ENCODE assay signal across 25 mouse cellular contexts in the genomic region with DNA sequence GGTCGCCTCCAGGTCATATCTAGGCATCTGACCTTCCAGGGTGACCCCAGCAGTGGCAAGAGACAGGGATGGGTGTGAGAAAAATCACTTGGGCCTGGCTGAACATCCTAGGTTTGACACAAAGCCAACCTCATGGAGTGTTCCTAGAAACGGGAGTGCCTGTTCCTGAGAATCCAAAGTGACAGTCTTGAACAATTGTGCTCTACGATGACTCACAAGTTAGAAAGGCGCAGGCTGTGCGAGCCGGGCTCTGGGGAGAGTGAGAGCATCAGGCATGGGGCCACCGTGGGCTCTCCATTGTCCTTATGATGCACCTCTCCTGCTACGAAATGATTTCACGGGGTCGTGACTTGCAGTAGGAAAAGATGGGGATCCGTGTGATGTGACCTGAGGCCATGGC. TPM values are rescaled to one million over a fixed set of nuclear protein-coding genes. Genes with fewer than 3 reads are reported as not detected.
DNase-seq lines count a peak whose midpoint lies in the region; ATAC-seq and TF ChIP-seq lines count a peak whose summit lies in the region.
"Had no signal": no experiment of that assay in that cellular context is flagged by ENCODE, and none has a peak within 500 bp of the region (broad histone marks: within the 10 kb centered on the region; RNA-seq: fewer than 3 reads in every experiment).

No protein-coding gene starts in this region.

- intact Hi-C loops in gastrocnemius, postnatal 14 days (cut with DNase I; ENCODE audit: low total_unique reads): no loop called here

- H3K4me1 ChIP-seq in stomach, postnatal 0 days (replicated peaks; ENCODE audit: control insufficient read depth, insufficient read depth): no peaks in the 10 kb centered on the region
- H3K4me1 ChIP-seq: hindbrain, embryonic 13.5 days; megakaryocyte, embryonic 14.5 days; neural tube, embryonic 15.5 days had no signal

- no peak overlapping the region for H3K4me2 ChIP-seq in stomach, postnatal 0 days (replicated peaks; ENCODE audit: low read depth)
- H3K4me2 ChIP-seq: heart, embryonic 15.5 days; hindbrain, embryonic 13.5 days; liver, embryonic 11.5 days; neural tube, embryonic 15.5 days had no signal

- TF ChIP-seq CTCF in stomach, postnatal 0 days (IDR thresholded peaks at IDR 0.05; ENCODE audit: low read depth): no peak

- H3K9me3 ChIP-seq in stomach, postnatal 0 days (ENCODE audit: control insufficient read depth, low read length): no peaks in the 10 kb centered on the region
- H3K9me3 ChIP-seq: heart, embryonic 15.5 days; hindbrain, embryonic 13.5 days; megakaryocyte, embryonic 14.5 days; neural tube, embryonic 15.5 days had no signal

- no peak for TF ChIP-seq EP300 in stomach, postnatal 0 days (optimal IDR thresholded peaks at IDR 0.05)

- ATAC-seq in stomach, postnatal 0 days (ENCODE audit: low FRiP score, low TSS enrichment): peak; percentile 77
- ATAC-seq in monocyte, adult 5-6 weeks (replicated peaks; ENCODE audit: insufficient number of reproducible peaks, low FRiP score, low TSS enrichment, poor library complexity, severe bottlenecking): no peak
- ATAC-seq: CD4-positive, CD25-positive, alpha-beta regulatory T cell, adult 4 months; forebrain, embryonic 16.5 days had no signal

- H3K9ac ChIP-seq in stomach, postnatal 0 days (ENCODE audit: low read length): no peak overlapping the region
- H3K9ac ChIP-seq: heart, embryonic 15.5 days; hindbrain, embryonic 13.5 days; neural tube, embryonic 15.5 days had no signal

- H3K27ac ChIP-seq in stomach, postnatal 0 days (replicated peaks): no peak overlapping the region
- H3K27ac ChIP-seq: heart, embryonic 15.5 days; hindbrain, embryonic 13.5 days; left cerebral cortex, adult 2 months; neural tube, embryonic 15.5 days had no signal

- DNase-seq in gastrocnemius, postnatal 14 days: peak; percentile 20
- DNase-seq in gastrocnemius, adult 8-10 months (ENCODE audit: low spot score in 2 of 2): no peak
- peak; percentile 29 for DNase-seq in right cerebral cortex, adult 18-20 months
- no peak for DNase-seq in right cerebral cortex, postnatal 10 days (ENCODE audit: low spot score in 2 of 2)
- peak; percentile 7 for DNase-seq in adipocyte (ENCODE audit: low spot score)
- peak; percentile 34 for DNase-seq in stomach, postnatal 0 days (ENCODE audit: low spot score)
- DNase-seq in spleen, adult 18-20 months: no peak
- DNase-seq: cerebellum, adult 11 months; cerebellum, postnatal 10 days; kidney, adult 9 months; kidney, postnatal 36 days; lung, adult 18-20 months; lung, postnatal 14 days; midbrain, embryonic 14.5 days; right cerebral cortex, postnatal 4 days; thymus, adult 18-20 months had no signal

- no peaks in the 10 kb centered on the region for H3K27me3 ChIP-seq in stomach, postnatal 0 days (ENCODE audit: control insufficient read depth, insufficient read depth, low read length)
- H3K27me3 ChIP-seq: heart, embryonic 15.5 days; hindbrain, embryonic 13.5 days; neural tube, embryonic 15.5 days had no signal

- no peak overlapping the region for H3K4me3 ChIP-seq in stomach, postnatal 0 days (ENCODE audit: low read depth, low read length)
- H3K4me3 ChIP-seq: heart, embryonic 15.5 days; hindbrain, embryonic 13.5 days; left cerebral cortex, adult 2 months; megakaryocyte, embryonic 14.5 days; neural tube, embryonic 15.5 days had no signal

- 44% methylated on average over 11 of the region's 11 CpGs for WGBS in stomach, postnatal 0 days

- H3K36me3 ChIP-seq in stomach, postnatal 0 days (ENCODE audit: control insufficient read depth, insufficient read depth, low read length): no peaks in the 10 kb centered on the region
- H3K36me3 ChIP-seq: heart, embryonic 15.5 days; hindbrain, embryonic 13.5 days; neural tube, embryonic 15.5 days had no signal

RNA-seq across cellular contexts. Expression of a gene that starts 11.6 kb away (rescaled TPM):
- total RNA-seq in gastrocnemius, postnatal 14 days (2021): 1 to 10 TPM; 1.4 TPM
- 1 to 10 TPM in 1 of 4 experiments, under 1 TPM in 3; 0.53 to 1.0 (median 0.74) TPM for total RNA-seq in gastrocnemius, adult 8-10 months (2022)
- polyA plus RNA-seq in stomach, postnatal 0 days (2015; fragmentation: Nextera tagmentation; extraction: Ambion mirVana): 47.6 and 47.7 TPM in 2 replicates
- 0.48 to 1.1 TPM in 2 of 3 replicates, not detected in the other for total RNA-seq in monocyte, adult 5-6 weeks (2017)

Comparison
In these comparisons a context has a peak if more than half of its experiments do, and no peak if none do; other contexts are left out.
1. DNase-seq: peak in gastrocnemius, postnatal 14 days (single experiment), right cerebral cortex, adult 18-20 months (single experiment), adipocyte (single experiment) and stomach, postnatal 0 days (single experiment); none in gastrocnemius, adult 8-10 months (0 of 2), right cerebral cortex, postnatal 10 days (0 of 2) and spleen, adult 18-20 months (0 of 2).